Mouse (Mus musculus): ENCODE data around the gene Noto. TPM values are rescaled to one million over a fixed set of nuclear protein-coding genes. Genes with fewer than 3 reads are reported as not detected.

Gene Noto
- total and polyA plus RNA-seq, 2 experiments from 2014 or later: not detected

- TF ChIP-seq CTCF (IDR thresholded peaks at IDR 0.05; ENCODE audit: low read depth): no peak
- no peak for TF ChIP-seq EP300 (IDR thresholded peaks at IDR 0.05; ENCODE audit: low read depth)
- H3K27me3 ChIP-seq (ENCODE audit: control insufficient read depth, insufficient read depth, low read length): no peaks in the 10 kb centered on the region
- H3K9ac ChIP-seq (replicated peaks; ENCODE audit: low read depth, low read length): no peak overlapping the region
- 58% methylated on average over 8 of the region's 8 CpGs for WGBS
- H3K27ac ChIP-seq (ENCODE audit: low read depth): no peak overlapping the region
- ATAC-seq (ENCODE audit: insufficient read depth, low read depth) (no peak), DNase-seq (ENCODE audit: low spot score) (no peak)
- no peaks in the 10 kb centered on the region for H3K4me1 ChIP-seq (ENCODE audit: control insufficient read depth, insufficient read depth)
- no peaks in the 10 kb centered on the region for H3K9me3 ChIP-seq (replicated peaks; ENCODE audit: control insufficient read depth, low read length)
- H3K36me3 ChIP-seq (replicated peaks; ENCODE audit: control insufficient read depth, insufficient read depth, low read length): no peaks in the 10 kb centered on the region
- H3K4me2 ChIP-seq (ENCODE audit: low read depth, low read length): no peak overlapping the region
- no peak overlapping the region for H3K4me3 ChIP-seq (ENCODE audit: low read depth, low read length)
These were observed 45.1 kb upstream of the Noto start for GRCm38 (mm10) chr6:85378629-85379028.

GRCm38 (mm10) chr6:85380201-85380900 lies 43.3 kb upstream of the Noto start:
- Histone ChIP-seq H3K9ac (replicated peaks; ENCODE audit: low read depth, low read length) (no peak overlapping the region; the same call in 1 of the 2 replicates), H3K4me2 (ENCODE audit: low read depth, low read length) (peak overlapping the region; percentile 36), H3K36me3 (replicated peaks; ENCODE audit: control insufficient read depth, insufficient read depth, low read length) (no peaks in the 10 kb centered on the region), H3K4me3 (ENCODE audit: low read depth, low read length) (no peak overlapping the region), H3K27me3 (ENCODE audit: control insufficient read depth, insufficient read depth, low read length) (no peaks in the 10 kb centered on the region), H3K27ac (ENCODE audit: low read depth) (no peak overlapping the region), H3K9me3 (replicated peaks; ENCODE audit: control insufficient read depth, low read length) (no peaks in the 10 kb centered on the region), H3K4me1 (ENCODE audit: control insufficient read depth, insufficient read depth) (no peaks in the 10 kb centered on the region)
- DNase-seq (ENCODE audit: low spot score): peak; percentile 85
- 27% methylated on average over 10 of the region's 10 CpGs for WGBS
- peak; percentile 87 for TF ChIP-seq CTCF (IDR thresholded peaks at IDR 0.05; ENCODE audit: low read depth)
- 0 out of 2 replicates have a peak, but pooled peaks have one; percentile 24 for TF ChIP-seq EP300 (IDR thresholded peaks at IDR 0.05; ENCODE audit: low read depth)
- peak; percentile 85 for ATAC-seq (ENCODE audit: insufficient read depth, low read depth)

DNA sequence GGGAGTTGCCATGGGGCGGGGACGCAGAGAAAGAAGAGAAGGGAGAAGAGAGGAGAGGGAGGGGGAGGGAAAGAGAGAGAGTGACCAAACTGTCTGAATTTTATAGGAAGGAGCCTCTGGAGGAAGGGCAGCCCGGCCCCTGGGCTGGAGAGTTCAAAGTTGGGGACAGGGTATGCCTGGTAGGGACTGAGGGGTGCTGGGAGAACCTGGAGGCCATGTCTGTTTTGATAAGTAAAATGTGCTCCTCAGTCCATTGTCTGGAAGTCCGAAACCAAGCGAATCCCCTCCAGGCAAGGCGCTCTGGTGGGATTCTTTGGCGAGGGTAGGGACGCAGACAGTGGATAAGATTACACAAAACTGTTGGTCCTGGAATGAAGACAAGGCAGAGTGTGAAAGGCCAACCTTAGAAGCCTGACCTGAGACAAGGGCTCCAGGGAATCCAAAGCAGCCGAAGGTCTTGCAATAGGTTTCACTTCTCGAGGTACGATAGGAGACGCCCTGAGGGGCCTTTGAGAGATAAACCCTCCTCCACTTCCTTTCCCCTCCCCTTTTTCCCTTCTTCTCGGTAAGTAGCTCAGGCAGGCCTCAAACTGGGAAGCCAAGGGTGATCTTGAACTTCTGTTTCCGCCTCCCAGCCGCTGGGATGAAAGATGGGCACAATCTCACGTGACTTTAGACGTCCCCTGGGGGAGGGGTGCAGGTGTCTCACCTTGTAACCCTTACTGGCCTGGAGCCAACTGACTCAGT lies 42.6 kb upstream of the Noto start:
- Histone ChIP-seq H3K36me3 (replicated peaks; ENCODE audit: control insufficient read depth, insufficient read depth, low read length) (no peaks in the 10 kb centered on the region), H3K27ac (ENCODE audit: low read depth) (no peak overlapping the region), H3K9ac (replicated peaks; ENCODE audit: low read depth, low read length) (no peak overlapping the region; the same call in 1 of the 2 replicates), H3K4me2 (ENCODE audit: low read depth, low read length) (peak overlapping the region; percentile 36), H3K4me3 (ENCODE audit: low read depth, low read length) (0 out of 2 replicates have a peak overlapping the region, but pooled peaks have one; percentile 2), H3K4me1 (ENCODE audit: control insufficient read depth, insufficient read depth) (no peaks in the 10 kb centered on the region), H3K9me3 (replicated peaks; ENCODE audit: control insufficient read depth, low read length) (no peaks in the 10 kb centered on the region), H3K27me3 (ENCODE audit: control insufficient read depth, insufficient read depth, low read length) (no peaks in the 10 kb centered on the region)
- ATAC-seq (ENCODE audit: insufficient read depth, low read depth) (peak; percentile 24; the same call in 1 of the 2 replicates), DNase-seq (ENCODE audit: low spot score) (no peak)
- WGBS: 33% methylated on average over 17 of the region's 17 CpGs
- TF ChIP-seq EP300 (IDR thresholded peaks at IDR 0.05; ENCODE audit: low read depth) (no peak), CTCF (IDR thresholded peaks at IDR 0.05; ENCODE audit: low read depth) (no peak)

DNA sequence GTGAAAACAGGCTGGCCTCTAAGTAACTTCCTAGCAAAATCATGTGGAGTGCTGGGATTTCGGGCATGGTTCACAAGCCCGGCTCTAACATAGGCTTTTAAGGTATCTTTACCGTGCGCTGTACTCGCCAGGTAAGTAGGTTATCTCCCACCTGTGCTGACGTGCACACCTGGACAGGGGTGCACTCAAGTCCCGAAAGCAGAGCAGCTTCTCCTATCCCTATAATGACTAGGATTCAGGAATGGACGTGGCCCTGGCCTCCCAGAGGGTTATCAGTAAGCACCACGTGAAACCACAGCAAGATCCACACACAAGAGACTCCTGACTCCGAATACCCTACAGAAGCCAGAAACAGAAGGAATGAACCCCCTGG lies 42.1 kb upstream of the Noto start:
- Histone ChIP-seq H3K4me3 (ENCODE audit: low read depth, low read length) (no peak overlapping the region), H3K9ac (replicated peaks; ENCODE audit: low read depth, low read length) (no peak overlapping the region), H3K4me2 (ENCODE audit: low read depth, low read length) (no peak overlapping the region), H3K9me3 (replicated peaks; ENCODE audit: control insufficient read depth, low read length) (no peaks in the 10 kb centered on the region), H3K4me1 (ENCODE audit: control insufficient read depth, insufficient read depth) (no peaks in the 10 kb centered on the region), H3K27me3 (ENCODE audit: control insufficient read depth, insufficient read depth, low read length) (no peaks in the 10 kb centered on the region), H3K27ac (ENCODE audit: low read depth) (no peak overlapping the region), H3K36me3 (replicated peaks; ENCODE audit: control insufficient read depth, insufficient read depth, low read length) (no peaks in the 10 kb centered on the region)
- DNase-seq (ENCODE audit: low spot score) (no peak), ATAC-seq (ENCODE audit: insufficient read depth, low read depth) (no peak)
- TF ChIP-seq CTCF (IDR thresholded peaks at IDR 0.05; ENCODE audit: low read depth) (no peak), EP300 (IDR thresholded peaks at IDR 0.05; ENCODE audit: low read depth) (no peak)
- WGBS: 73% methylated on average over 10 of the region's 10 CpGs

GRCm38 (mm10) chr6:85382791-85383190 lies 40.9 kb upstream of the Noto start:
- no peak overlapping the region for H3K4me3 ChIP-seq (ENCODE audit: low read depth, low read length)
- no peak for ATAC-seq (ENCODE audit: insufficient read depth, low read depth)
- no peak for DNase-seq (ENCODE audit: low spot score)
- no peaks in the 10 kb centered on the region for H3K4me1 ChIP-seq (ENCODE audit: control insufficient read depth, insufficient read depth)
- H3K36me3 ChIP-seq (replicated peaks; ENCODE audit: control insufficient read depth, insufficient read depth, low read length): no peaks in the 10 kb centered on the region
- no peaks in the 10 kb centered on the region for H3K27me3 ChIP-seq (ENCODE audit: control insufficient read depth, insufficient read depth, low read length)
- no peaks in the 10 kb centered on the region for H3K9me3 ChIP-seq (replicated peaks; ENCODE audit: control insufficient read depth, low read length)
- TF ChIP-seq CTCF (IDR thresholded peaks at IDR 0.05; ENCODE audit: low read depth) (no peak), EP300 (IDR thresholded peaks at IDR 0.05; ENCODE audit: low read depth) (no peak)
- WGBS: 74% methylated on average over 2 of the region's 2 CpGs
- H3K27ac ChIP-seq (ENCODE audit: low read depth): no peak overlapping the region
- H3K9ac ChIP-seq (replicated peaks; ENCODE audit: low read depth, low read length): no peak overlapping the region
- H3K4me2 ChIP-seq (ENCODE audit: low read depth, low read length): no peak overlapping the region

Data from heart, postnatal 0 days (tissue).